Mouse (Mus musculus) heart, adult 2 months (tissue): ENCODE data around the gene Gpr62. TPM values are rescaled to one million over a fixed set of nuclear protein-coding genes. Genes with fewer than 3 reads are reported as not detected.

Experiments used
- DNase-seq, 2 experiments: peaks; one replicate each; pipeline ENCODE4 v3.0.0; 2021
- H3K27ac ChIP-seq: fragments of 200-600 bp; 2 replicates; pipeline ENCODE4 v1.8.1; 2022
- H3K27me3 ChIP-seq: fragments of 200-500 bp; 2 replicates; pipeline ENCODE4 v1.6.1; 2012; ENCODE audit warnings: mild to moderate bottlenecking, low read length, inconsistent platforms, mixed read lengths; ENCODE audit not compliant: control insufficient read depth, insufficient read depth
- H3K36me3 ChIP-seq: fragments of 200-500 bp; 2 replicates; pipeline ENCODE4 v1.6.1; 2012; ENCODE audit warnings: low read length, inconsistent platforms; ENCODE audit not compliant: control insufficient read depth, insufficient read depth
- H3K4me1 ChIP-seq: fragments of 200-500 bp; 2 replicates; pipeline ENCODE4 v1.6.1; 2011; ENCODE audit warnings: low read length; ENCODE audit not compliant: control insufficient read depth, insufficient read depth
- H3K4me3 ChIP-seq: fragments of 200-600 bp; 2 replicates; pipeline ENCODE4 v1.8.1; 2022
- H3K79me2 ChIP-seq: fragments of 200-500 bp; replicated peaks from 2 replicates; pipeline ENCODE4 v1.6.1; 2012; ENCODE audit warnings: mild to moderate bottlenecking, inconsistent platforms, low read length, moderate library complexity, mixed read lengths; ENCODE audit not compliant: control insufficient read depth, insufficient read depth
- H3K9ac ChIP-seq: fragments of 200-500 bp; 2 replicates; pipeline ENCODE4 v1.6.1; 2012; ENCODE audit warnings: low read depth, mild to moderate bottlenecking, control low read depth, inconsistent platforms, low read length, mixed read lengths
- CTCF ChIP-seq: fragments of 200-600 bp; IDR thresholded peaks from 2 replicates; pipeline ENCODE4 v1.8.1; 2022; ENCODE audit warnings: antibody characterized with exemption, mild to moderate bottlenecking, moderate library complexity
- EP300 ChIP-seq: fragments of 200-500 bp; IDR thresholded peaks from 2 replicates; pipeline ENCODE4 v1.6.1; 2011; ENCODE audit warnings: low read depth, low read length, control low read depth; ENCODE audit not compliant: insufficient read depth
- POLR2A ChIP-seq: fragments of 200-500 bp; IDR thresholded peaks from 2 replicates; pipeline ENCODE4 v1.6.1; 2011; ENCODE audit warnings: mild to moderate bottlenecking, low read depth, low read length, control low read depth; ENCODE audit not compliant: insufficient read depth
- WGBS: fragments of 180-500 bp; shearing (Covaris S2); methylation state at CpG from one replicate; pipeline ENCODE4 v1.1.7; 2018; 5-methylcytosine and 5-hydroxymethylcytosine counted together
- intact Hi-C: fragments of 180-260 bp; cut with DNase I; formaldehyde crosslinking; loops from one replicate; pipeline ENCODE4 v1.15.1; 2025
- polyA plus RNA-seq: library from polyadenylated mRNA; depleted of rRNA; stranded (reverse); fragments of >200 nt; gene quantifications from 2 replicates; pipeline ENCODE4 v1.2.3, GENCODE M21; 2012
- total RNA-seq, 2 experiments: library from RNA; stranded (reverse); gene quantifications; 2 replicates each; pipeline ENCODE4 v1.2.3; 2021

Gpr62 gene
- total and polyA plus RNA-seq, 3 experiments = not detected

GRCm38 (mm10) chr9:106482578-106483115, 16.9 kb upstream of the Gpr62 start:
- Histone ChIP-seq H3K36me3 (no peaks in the 10 kb centered on the region), H3K9ac (no peak overlapping the region), H3K4me3 (no peak overlapping the region), H3K27me3 (no peaks in the 10 kb centered on the region), H3K79me2 (no peaks in the 10 kb centered on the region), H3K27ac (no peak overlapping the region), H3K4me1 (peaks cover 5% of the 10 kb centered on the region; the same call in 1 of the 2 replicates)
- TF ChIP-seq POLR2A = no peak
- no peak for TF ChIP-seq CTCF
- TF ChIP-seq EP300 = no peak
- intact Hi-C loops = no loop called here
- WGBS = 85% methylated on average over 17 of the region's 17 CpGs
- DNase-seq = peak in 1 of 2 experiments; percentile 14

- no peak overlapping the region for H3K9ac ChIP-seq
- no peaks in the 10 kb centered on the region for H3K27me3 ChIP-seq
- WGBS = 88% methylated on average over 13 of the region's 13 CpGs
- peaks cover 5% of the 10 kb centered on the region; the same call in 1 of the 2 replicates for H3K4me1 ChIP-seq
- no peak overlapping the region for H3K4me3 ChIP-seq
- no peaks in the 10 kb centered on the region for H3K79me2 ChIP-seq
- TF ChIP-seq EP300 (no peak), POLR2A (no peak), CTCF (no peak)
- H3K36me3 ChIP-seq = no peaks in the 10 kb centered on the region
- intact Hi-C loops = no loop called here
- H3K27ac ChIP-seq = no peak overlapping the region
- DNase-seq = peak in 1 of 2 experiments; percentile 9
Measured at GRCm38 (mm10) chr9:106481676-106482075, 15.9 kb upstream of the Gpr62 start.

GRCm38 (mm10) chr9:106481075-106481474, 15.3 kb upstream of the Gpr62 start:
- intact Hi-C loops = no loop called here
- Histone ChIP-seq H3K79me2 (no peaks in the 10 kb centered on the region), H3K4me1 (peaks cover 7% of the 10 kb centered on the region), H3K36me3 (no peaks in the 10 kb centered on the region), H3K9ac (no peak overlapping the region), H3K27ac (no peak overlapping the region), H3K4me3 (no peak overlapping the region), H3K27me3 (no peaks in the 10 kb centered on the region)
- WGBS = 86% methylated on average over 15 of the region's 15 CpGs
- peak in 1 of 2 experiments; percentile 12 for DNase-seq
- TF ChIP-seq POLR2A (no peak), CTCF (no peak), EP300 (no peak)

- no peak for DNase-seq
- H3K27ac ChIP-seq = no peak overlapping the region
- 84% methylated on average over 7 of the region's 7 CpGs for WGBS
Measured at GRCm38 (mm10) chr9:106480541-106480940, 14.8 kb upstream of the Gpr62 start.

GRCm38 (mm10) chr9:106478101-106478500, 12.4 kb upstream of the Gpr62 start:
- DNase-seq = peak; percentile 1 to 13
- H3K4me1 ChIP-seq = peaks cover 9% of the 10 kb centered on the region
- WGBS = 71% methylated on average over 9 of the region's 9 CpGs
- no peaks in the 10 kb centered on the region for H3K79me2 ChIP-seq
- H3K27ac ChIP-seq = no peak overlapping the region
- no peaks in the 10 kb centered on the region for H3K27me3 ChIP-seq
- intact Hi-C loops = loop anchor here (5.0 kb wide), 3 partner anchors 111 to 191 kb away; partner anchors contain the start of gene Dusp7
- TF ChIP-seq CTCF (no peak), EP300 (no peak), POLR2A (no peak)
- peak overlapping the region; percentile 74; the same call in 1 of the 2 replicates for H3K4me3 ChIP-seq
- H3K9ac ChIP-seq = 0 out of 2 replicates have a peak overlapping the region, but pooled peaks have one; percentile 54
- H3K36me3 ChIP-seq = no peaks in the 10 kb centered on the region

More at GRCm38 (mm10) chr9:106480541-106480940, 14.8 kb upstream of the Gpr62 start:
- no peak for TF ChIP-seq CTCF
- TF ChIP-seq POLR2A = no peak
- no peak for TF ChIP-seq EP300
- H3K4me1 ChIP-seq = peaks cover 8% of the 10 kb centered on the region
- no peaks in the 10 kb centered on the region for H3K27me3 ChIP-seq
- intact Hi-C loops = no loop called here
- H3K79me2 ChIP-seq = no peaks in the 10 kb centered on the region
- H3K36me3 ChIP-seq = no peaks in the 10 kb centered on the region
- no peak overlapping the region for H3K9ac ChIP-seq
- H3K4me3 ChIP-seq = no peak overlapping the region

GRCm38 (mm10) chr9:106477649-106478048, 11.9 kb upstream of the Gpr62 start:
- TF ChIP-seq EP300 (no peak), POLR2A (no peak), CTCF (no peak)
- no peak for DNase-seq
- Histone ChIP-seq H3K4me1 (peaks cover 9% of the 10 kb centered on the region), H3K79me2 (no peaks in the 10 kb centered on the region), H3K4me3 (peak overlapping the region; percentile 74), H3K9ac (peak overlapping the region; percentile 54), H3K36me3 (no peaks in the 10 kb centered on the region), H3K27ac (peak overlapping the region; percentile 69), H3K27me3 (no peaks in the 10 kb centered on the region)
- WGBS = 1% methylated on average over 16 of the region's 16 CpGs
- intact Hi-C loops = loop anchor here (1.0 to 5.0 kb wide), 5 partner anchors 49 to 190 kb away; partner anchors contain the start of genes Dusp7 and Rpl29
